Mouse (Mus musculus) kidney, adult 2 months (tissue): Measurements from ENCODE around the gene Spef2. TPM values are rescaled to one million over a fixed set of nuclear protein-coding genes. Genes with fewer than 3 reads are reported as not detected.
"Not testable (repeated sequence)": the region's sequence is repeated elsewhere in the genome, so short reads cannot be mapped to it uniquely, and the experiment has no call there.

Experiments
- DNase-seq: peaks from one replicate; pipeline ENCODE4 v3.0.0; 2021
- H3K27ac ChIP-seq: fragments of 200-500 bp; 2 replicates; pipeline ENCODE4 v1.5.1; 2012; ENCODE audit warnings: low read depth, low read length, control low read depth, inconsistent platforms; ENCODE audit not compliant: insufficient read depth
- H3K27me3 ChIP-seq: fragments of 200-500 bp; replicated peaks from 2 replicates; pipeline ENCODE4 v1.6.1; 2012; ENCODE audit warnings: mild to moderate bottlenecking, moderate library complexity, low read length, inconsistent platforms; ENCODE audit not compliant: control insufficient read depth, insufficient read depth
- H3K36me3 ChIP-seq: fragments of 200-500 bp; 2 replicates; pipeline ENCODE4 v1.6.1; 2012; ENCODE audit warnings: mild to moderate bottlenecking, moderate library complexity, low read length, inconsistent platforms; ENCODE audit not compliant: control insufficient read depth, insufficient read depth
- H3K4me1 ChIP-seq: fragments of 200-500 bp; 2 replicates; pipeline ENCODE4 v1.6.1; 2011; ENCODE audit warnings: low read length; ENCODE audit not compliant: control insufficient read depth, insufficient read depth
- H3K4me3 ChIP-seq: fragments of 200-500 bp; 2 replicates; pipeline ENCODE4 v1.5.1; 2011; ENCODE audit warnings: mild to moderate bottlenecking, low read depth, low read length, control low read depth; ENCODE audit not compliant: insufficient read depth
- CTCF ChIP-seq: fragments of 200-500 bp; conservative IDR thresholded peaks from 2 replicates; pipeline ENCODE4 v1.5.1; 2011; ENCODE audit warnings: low read depth, mild to moderate bottlenecking, control low read depth, low read length, moderate library complexity, mixed read lengths; ENCODE audit not compliant: insufficient read depth, insufficient read length
- POLR2A ChIP-seq: fragments of 200-500 bp; IDR thresholded peaks from one replicate; pipeline ENCODE4 v1.6.1; 2011; ENCODE audit warnings: low read depth, low read length, control low read depth
- WGBS: fragments of 180-500 bp; shearing (Covaris S2); methylation state at CpG from one replicate; pipeline ENCODE4 v1.1.7; 2018; 5-methylcytosine and 5-hydroxymethylcytosine counted together
- polyA plus RNA-seq: library from polyadenylated mRNA; depleted of rRNA; stranded (reverse); fragments of >200 nt; gene quantifications from 2 replicates; pipeline ENCODE4 v1.2.3, GENCODE M21; 2012

The Spef2 gene
- polyA plus RNA-seq, 1 experiment: 0.08 TPM

- TF ChIP-seq CTCF: no peak
- TF ChIP-seq POLR2A: no peak
Observed at GRCm38 (mm10) chr15:9701845-9702244, 46.8 kb downstream of the Spef2 start.

GRCm38 (mm10) chr15:9691721-9692120 lies 56.9 kb downstream of the Spef2 start:
- Histone ChIP-seq H3K4me1 (no peaks in the 10 kb centered on the region), H3K4me3 (no peak overlapping the region), H3K36me3 (no peaks in the 10 kb centered on the region), H3K27me3 (no peaks in the 10 kb centered on the region), H3K27ac (no peak overlapping the region)
- no peak for DNase-seq
- TF ChIP-seq CTCF (no peak), POLR2A (no peak)

More at GRCm38 (mm10) chr15:9701845-9702244, 46.8 kb downstream of the Spef2 start:
- Histone ChIP-seq H3K4me3 (no peak overlapping the region), H3K27ac (no peak overlapping the region), H3K4me1 (no peaks in the 10 kb centered on the region), H3K27me3 (no peaks in the 10 kb centered on the region), H3K36me3 (no peaks in the 10 kb centered on the region)
- DNase-seq: no peak

GRCm38 (mm10) chr15:9690845-9691244 lies 57.8 kb downstream of the Spef2 start:
- H3K36me3 ChIP-seq: no peaks in the 10 kb centered on the region
- TF ChIP-seq POLR2A (no peak), CTCF (no peak)
- no peak for DNase-seq
- 90% methylated on average over 5 of the region's 5 CpGs for WGBS
- H3K27ac ChIP-seq: no peak overlapping the region
- no peak overlapping the region for H3K4me3 ChIP-seq
- no peaks in the 10 kb centered on the region for H3K4me1 ChIP-seq
- H3K27me3 ChIP-seq: no peaks in the 10 kb centered on the region

GRCm38 (mm10) chr15:9690436-9690835 lies 58.2 kb downstream of the Spef2 start:
- no peak for TF ChIP-seq CTCF
- no peak for TF ChIP-seq POLR2A
- no peak for DNase-seq
- WGBS: 73% methylated on average over 1 of the region's 1 CpGs
- H3K4me3 ChIP-seq: no peak overlapping the region
- no peak overlapping the region for H3K27ac ChIP-seq
- no peaks in the 10 kb centered on the region for H3K4me1 ChIP-seq
- no peaks in the 10 kb centered on the region for H3K27me3 ChIP-seq
- no peaks in the 10 kb centered on the region for H3K36me3 ChIP-seq

- Histone ChIP-seq H3K36me3 (no peaks in the 10 kb centered on the region), H3K27me3 (no peaks in the 10 kb centered on the region), H3K4me3 (no peak overlapping the region), H3K4me1 (no peaks in the 10 kb centered on the region), H3K27ac (no peak overlapping the region)
- TF ChIP-seq POLR2A: no peak
- TF ChIP-seq CTCF: no peak
- WGBS: 88% methylated on average over 4 of the region's 4 CpGs
- no peak for DNase-seq
Observed at GRCm38 (mm10) chr15:9683485-9683884, 65.2 kb downstream of the Spef2 start.

- H3K27me3 ChIP-seq: no peaks in the 10 kb centered on the region
- DNase-seq: no peak
- no peaks in the 10 kb centered on the region for H3K4me1 ChIP-seq
- no peak overlapping the region for H3K4me3 ChIP-seq
- WGBS: 67% methylated on average over 9 of the region's 9 CpGs
- TF ChIP-seq CTCF: no peak
- TF ChIP-seq POLR2A: no peak
- no peak overlapping the region for H3K27ac ChIP-seq
- no peaks in the 10 kb centered on the region for H3K36me3 ChIP-seq
Observed at GRCm38 (mm10) chr15:9677343-9678036, 71.2 kb downstream of the Spef2 start.

GRCm38 (mm10) chr15:9668575-9668974 lies 80.1 kb downstream of the Spef2 start:
- Histone ChIP-seq H3K27ac (no peak overlapping the region), H3K4me3 (no peak overlapping the region), H3K27me3 (no peaks in the 10 kb centered on the region), H3K4me1 (no peaks in the 10 kb centered on the region), H3K36me3 (no peaks in the 10 kb centered on the region)
- DNase-seq: no peak
- TF ChIP-seq CTCF (no peak), POLR2A (no peak)
- 85% methylated on average over 4 of the region's 4 CpGs for WGBS

- H3K4me1 ChIP-seq, H3K27ac ChIP-seq, H3K4me3 ChIP-seq, H3K36me3 ChIP-seq, H3K27me3 ChIP-seq, DNase-seq: not testable (repeated sequence)
- 67% methylated on average over 2 of the region's 2 CpGs for WGBS
Observed at GRCm38 (mm10) chr15:9664948-9665347, 83.7 kb downstream of the Spef2 start.
